Mouse (Mus musculus) liver, adult 2 months (tissue): ENCODE results near the gene Wsb1. TPM values are rescaled to one million over a fixed set of nuclear protein-coding genes. Genes with fewer than 3 reads are reported as not detected.
"Not testable (repeated sequence)": the region's sequence is repeated elsewhere in the genome, so short reads cannot be mapped to it uniquely, and the experiment has no call there.

Experiments used
- DNase-seq: peaks from one replicate; pipeline ENCODE4 v3.0.0-alpha.2; 2011; ENCODE audit warnings: low read depth, low spot score; ENCODE audit errors: extremely low read depth
- H3K27ac ChIP-seq: fragments of 200-500 bp; replicated peaks from 2 replicates; pipeline ENCODE4 v1.5.1; 2012; ENCODE audit warnings: low read depth, mild to moderate bottlenecking, control low read depth, inconsistent platforms, low read length; ENCODE audit not compliant: insufficient read depth
- H3K27me3 ChIP-seq: fragments of 200-500 bp; 2 replicates; pipeline ENCODE4 v1.6.1; 2012; ENCODE audit warnings: mild to moderate bottlenecking, moderate library complexity, low read length, inconsistent platforms; ENCODE audit not compliant: control insufficient read depth, insufficient read depth
- H3K36me3 ChIP-seq: fragments of 200-500 bp; 2 replicates; pipeline ENCODE4 v1.6.1; 2012; ENCODE audit warnings: low read length, inconsistent platforms; ENCODE audit not compliant: control insufficient read depth, insufficient read depth
- H3K4me1 ChIP-seq: fragments of 200-500 bp; 2 replicates; pipeline ENCODE4 v1.6.1; 2011; ENCODE audit warnings: low read length; ENCODE audit not compliant: control insufficient read depth, insufficient read depth
- H3K4me3 ChIP-seq: fragments of 200-500 bp; 2 replicates; pipeline ENCODE4 v1.5.1; 2011; ENCODE audit warnings: low read depth, mild to moderate bottlenecking, control low read depth, low read length, moderate library complexity; ENCODE audit not compliant: insufficient read depth
- H3K79me2 ChIP-seq: fragments of 200-500 bp; 2 replicates; pipeline ENCODE4 v1.6.1; 2012; ENCODE audit warnings: inconsistent platforms, mild to moderate bottlenecking, low read length, moderate library complexity; ENCODE audit not compliant: control insufficient read depth, insufficient read depth
- H3K9ac ChIP-seq: fragments of 200-500 bp; 2 replicates; pipeline ENCODE4 v1.6.1; 2012; ENCODE audit warnings: low read depth, mild to moderate bottlenecking, control low read depth, inconsistent platforms, low read length
- CTCF ChIP-seq: fragments of 200-500 bp; IDR thresholded peaks from 2 replicates; pipeline ENCODE4 v1.5.1; 2011; ENCODE audit warnings: low read depth, low read length, control low read depth
- POLR2A ChIP-seq: fragments of 200-500 bp; IDR thresholded peaks from 2 replicates; pipeline ENCODE4 v1.6.1; 2011; ENCODE audit warnings: low read length, control low read depth; ENCODE audit not compliant: insufficient read depth; ENCODE audit errors: extremely low read depth
- WGBS: fragments of 180-500 bp; shearing (Covaris S2); methylation state at CpG from one replicate; pipeline ENCODE4 v1.1.7; 2018; 5-methylcytosine and 5-hydroxymethylcytosine counted together
- polyA plus RNA-seq: library from polyadenylated mRNA; depleted of rRNA; stranded (reverse); fragments of >200 nt; gene quantifications from 2 replicates; pipeline ENCODE4 v1.2.3, GENCODE M21; 2012; rRNA removed
- total RNA-seq: library from RNA; depleted of rRNA; stranded (reverse); fragments of >200 nt; gene quantifications from 2 replicates; pipeline ENCODE4 v1.2.3, GENCODE M21; 2014; rRNA removed

The Wsb1 gene
- total RNA-seq (20.6 and 29.9 TPM in 2 replicates), polyA plus RNA-seq (20.2 and 23.4 TPM in 2 replicates)

DNA sequence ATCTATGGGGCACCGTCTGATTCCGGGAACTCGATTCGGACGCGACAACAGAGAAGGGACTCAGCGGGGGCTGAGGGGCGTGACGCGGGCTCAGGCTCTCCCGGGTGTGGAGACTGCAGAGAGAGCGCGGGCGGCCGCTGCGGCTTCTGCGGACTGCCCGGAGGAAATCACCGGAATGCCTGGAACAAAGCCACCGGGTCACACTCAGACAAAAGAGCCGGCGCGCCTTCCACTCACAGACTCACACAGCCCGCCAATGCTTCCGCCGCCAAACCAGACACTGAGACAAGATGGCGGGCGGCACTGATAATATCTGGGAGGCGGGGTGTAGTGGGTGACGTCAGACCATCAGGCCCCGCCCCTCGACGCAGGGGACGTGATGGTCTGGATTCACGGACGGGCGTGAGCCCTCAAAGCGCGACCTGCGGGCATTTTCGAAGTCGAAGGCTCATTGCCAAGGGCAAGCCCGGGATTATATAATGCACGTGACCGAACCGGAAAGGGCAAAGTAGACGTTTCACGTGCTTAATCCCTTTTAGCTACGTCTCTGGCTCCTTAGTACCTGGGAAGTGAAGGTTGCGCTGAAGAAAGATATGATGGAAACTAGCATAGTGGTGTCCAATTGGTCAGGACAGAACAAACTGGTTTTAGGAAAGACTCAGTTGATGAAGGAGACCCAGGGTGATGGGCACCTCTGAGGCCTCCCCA is at the start of gene Wsb1:
Gene Wsb1, minus strand, starts transcription at position 281 of the 708 bp plus-strand sequence.
- Histone ChIP-seq H3K36me3 (peaks cover 14% of the 10 kb centered on the region), H3K27ac (peak within 1 kb of the TSS; percentile 72), H3K27me3 (no peaks in the 10 kb centered on the region), H3K4me3 (peak within 1 kb of the TSS; percentile 89), H3K79me2 (peaks cover 3% of the 10 kb centered on the region; the same call in 1 of the 2 replicates), H3K9ac (peak within 1 kb of the TSS; percentile 87), H3K4me1 (peaks cover 9% of the 10 kb centered on the region)
- WGBS = 1% methylated on average over 50 of the region's 50 CpGs
- peak; percentile 96 for TF ChIP-seq POLR2A
- no peak for TF ChIP-seq CTCF
- DNase-seq = peak; percentile 78

DNA sequence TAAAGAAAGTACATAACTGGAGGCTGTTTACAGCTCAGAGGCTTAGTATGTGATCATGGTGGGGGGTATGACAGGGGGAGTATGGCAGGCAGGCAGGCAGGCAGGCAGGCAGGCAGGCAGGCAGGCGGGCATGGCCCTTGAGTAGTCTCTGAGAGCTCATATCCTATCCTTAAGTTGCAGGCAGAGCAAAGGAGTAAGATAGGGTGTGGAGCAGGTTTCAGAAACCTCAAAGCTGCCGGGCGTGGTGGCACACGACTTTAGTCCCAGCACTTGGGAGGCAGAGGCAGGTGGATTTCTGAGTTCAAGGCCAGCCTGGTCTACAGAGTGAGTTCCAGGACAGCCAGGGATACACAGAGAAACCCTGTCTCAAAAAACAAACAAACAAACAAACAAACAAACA is 49.8 kb upstream of the Wsb1 start:
- H3K4me1 ChIP-seq, DNase-seq, H3K27ac ChIP-seq, H3K36me3 ChIP-seq, H3K27me3 ChIP-seq, H3K79me2 ChIP-seq, H3K9ac ChIP-seq, H3K4me3 ChIP-seq: not testable (repeated sequence)
- 94% methylated on average over 4 of the region's 4 CpGs for WGBS

DNA sequence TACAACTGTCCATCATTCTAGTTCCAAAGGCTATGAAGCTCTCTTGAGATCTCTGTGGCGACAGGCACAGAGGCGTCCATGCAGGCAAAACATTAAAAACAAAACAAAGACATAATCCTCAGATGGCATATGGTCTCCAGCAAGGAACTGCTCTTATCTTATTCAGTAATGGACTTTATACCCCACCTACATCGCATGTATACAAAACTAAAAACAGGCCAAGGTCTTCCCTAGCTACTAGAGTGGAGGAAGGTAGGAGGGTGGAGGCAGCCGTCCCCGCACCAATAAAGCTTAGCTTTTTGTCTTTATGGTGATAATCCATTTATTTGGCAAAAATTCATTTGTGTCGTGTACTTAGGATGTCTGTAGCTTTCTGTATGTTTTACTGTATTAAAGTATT is 48.6 kb upstream of the Wsb1 start:
- TF ChIP-seq CTCF (no peak), POLR2A (no peak)
- H3K36me3 ChIP-seq = no peaks in the 10 kb centered on the region
- WGBS = 89% methylated on average over 6 of the region's 6 CpGs
- 0 out of 2 replicates have a peak, but pooled peaks cover 2% of the 10 kb centered on the region for H3K4me1 ChIP-seq
- H3K79me2 ChIP-seq = no peaks in the 10 kb centered on the region
- no peak overlapping the region for H3K9ac ChIP-seq
- no peaks in the 10 kb centered on the region for H3K27me3 ChIP-seq
- no peak overlapping the region for H3K27ac ChIP-seq
- no peak overlapping the region for H3K4me3 ChIP-seq
- DNase-seq = no peak

DNA sequence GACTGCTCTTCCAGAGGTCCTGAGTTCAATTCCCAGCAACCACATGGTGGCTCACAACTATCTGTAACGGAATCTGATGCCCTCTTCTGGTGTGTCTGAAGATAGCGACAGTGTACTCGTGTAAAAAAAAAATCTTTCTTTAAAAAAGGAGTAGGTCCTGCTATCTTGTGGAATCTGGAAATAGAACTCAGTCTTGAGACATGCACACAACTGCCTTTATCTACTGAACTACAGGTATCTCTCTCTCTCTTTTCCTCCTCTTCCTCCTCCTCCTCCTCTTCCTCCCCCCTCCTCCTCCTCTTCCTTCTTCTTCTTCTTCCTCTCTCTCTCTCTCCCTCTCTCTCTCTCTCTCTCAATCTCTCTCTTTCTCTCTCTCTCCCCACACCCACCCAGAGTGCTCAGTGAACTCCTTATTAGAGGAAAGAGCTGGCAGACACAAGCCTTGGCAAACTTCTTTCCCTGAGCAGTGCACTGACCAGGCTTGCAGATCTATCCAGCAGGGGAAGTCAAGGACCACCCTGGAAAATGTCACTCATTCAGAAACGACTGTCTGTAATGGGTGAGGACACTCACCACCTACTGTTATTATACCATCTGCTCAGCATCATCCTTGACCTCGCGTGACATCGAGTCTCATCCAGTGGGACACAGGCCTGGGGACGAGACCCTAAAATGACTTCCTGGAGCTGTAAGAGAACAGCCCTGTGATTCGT is 45.4 kb upstream of the Wsb1 start:
- Histone ChIP-seq H3K4me1 (no peaks in the 10 kb centered on the region), H3K27ac (no peak overlapping the region), H3K9ac (no peak overlapping the region), H3K79me2 (no peaks in the 10 kb centered on the region), H3K36me3 (no peaks in the 10 kb centered on the region), H3K27me3 (no peaks in the 10 kb centered on the region), H3K4me3 (no peak overlapping the region)
- WGBS = 77% methylated on average over 9 of the region's 9 CpGs
- TF ChIP-seq CTCF (no peak), POLR2A (no peak)
- DNase-seq = no peak

DNA sequence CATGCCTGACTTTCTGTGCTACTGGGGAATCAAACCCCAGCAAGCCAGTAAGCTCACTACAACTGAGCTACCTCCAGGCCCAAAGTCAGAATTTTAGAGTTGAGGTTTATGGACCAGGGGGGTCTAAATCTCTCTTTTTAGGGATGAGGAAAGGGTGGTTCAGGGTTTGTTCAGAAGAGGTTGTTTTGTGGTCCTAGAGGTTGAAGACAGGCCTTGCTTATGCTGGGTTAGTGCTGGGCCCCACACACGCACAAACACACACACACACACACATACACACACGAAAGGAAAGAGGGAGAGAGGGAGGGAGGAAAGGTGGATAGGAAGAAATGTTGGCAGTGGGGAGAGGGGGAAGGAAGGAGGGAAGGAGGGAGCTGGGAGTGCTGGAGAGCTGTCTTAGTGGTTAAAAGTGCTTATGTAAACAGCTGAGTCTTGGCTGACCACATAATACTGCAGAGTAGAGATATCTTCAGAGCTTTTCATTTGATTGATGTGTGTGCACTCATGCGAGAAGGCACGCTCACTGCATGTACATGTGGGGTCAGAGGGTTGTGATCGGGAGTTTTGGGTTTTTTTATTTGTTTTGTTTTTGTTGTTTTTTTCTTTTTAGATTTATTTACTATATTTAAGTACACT is 42.5 kb upstream of the Wsb1 start, which contains the start of gene Gm9964:
Gene Gm9964, minus strand, starts transcription at position 51 of the 636 bp plus-strand sequence.
- Histone ChIP-seq H3K27ac (no peak within 1 kb of the TSS), H3K4me3 (no peak within 1 kb of the TSS), H3K27me3 (no peaks in the 10 kb centered on the region), H3K79me2 (no peaks in the 10 kb centered on the region), H3K4me1 (no peaks in the 10 kb centered on the region), H3K9ac (no peak within 1 kb of the TSS), H3K36me3 (no peaks in the 10 kb centered on the region)
- DNase-seq = no peak
- WGBS = 91% methylated on average over 5 of the region's 5 CpGs
- TF ChIP-seq POLR2A (no peak), CTCF (no peak)
